Mouse (Mus musculus) stomach, embryonic 16.5 days (tissue): ENCODE measurements around the gene Rbm39. TPM values are rescaled to one million over a fixed set of nuclear protein-coding genes. Genes with fewer than 3 reads are reported as not detected.
A peak's percentile ranks its signal among the peaks of the same experiment; 100 is the strongest.

ENCODE experiments used
- ATAC-seq: fragments of 200-750 bp; cut with Nextera tagmentation; 2 replicates; pipeline ENCODE4 v1.8.0; 2017; ENCODE audit warnings: moderate number of reproducible peaks, moderate TSS enrichment; ENCODE audit not compliant: insufficient read depth, low FRiP score
- H3K27ac ChIP-seq: fragments of 300-500 bp; sonication (generic); 2 replicates; pipeline ENCODE4 v1.5.1; 2014; ENCODE audit warnings: low read length
- H3K27me3 ChIP-seq: fragments of 300-500 bp; sonication (generic); 2 replicates; pipeline ENCODE4 v1.6.1; 2014; ENCODE audit warnings: low read length, control low read depth, mixed read lengths; ENCODE audit not compliant: control insufficient read depth, insufficient read depth
- H3K36me3 ChIP-seq: fragments of 300-500 bp; sonication (generic); 2 replicates; pipeline ENCODE4 v1.6.1; 2014; ENCODE audit warnings: low read length; ENCODE audit not compliant: control insufficient read depth, insufficient read depth
- H3K4me1 ChIP-seq: fragments of 300-500 bp; sonication (generic); 2 replicates; pipeline ENCODE4 v1.6.1; 2014; ENCODE audit warnings: low read length, control low read depth, mixed read lengths; ENCODE audit not compliant: control insufficient read depth, insufficient read depth
- H3K4me2 ChIP-seq: fragments of 300-500 bp; sonication (generic); 2 replicates; pipeline ENCODE4 v1.6.1; 2014; ENCODE audit warnings: low read depth, low read length, mixed read lengths
- H3K4me3 ChIP-seq: fragments of 300-500 bp; sonication (generic); replicated peaks from 2 replicates; pipeline ENCODE4 v1.5.1; 2014; ENCODE audit warnings: mild to moderate bottlenecking, low read length
- H3K9ac ChIP-seq: fragments of 300-500 bp; sonication (generic); 2 replicates; pipeline ENCODE4 v1.6.1; 2014; ENCODE audit warnings: low read length
- H3K9me3 ChIP-seq: fragments of 300-500 bp; sonication (generic); replicated peaks from 2 replicates; pipeline ENCODE4 v1.6.1; 2016; ENCODE audit warnings: low read length, control low read depth; ENCODE audit not compliant: control insufficient read depth
- WGBS: fragments of 180-500 bp; shearing (Covaris S2); extraction: QIAGEN DNeasy Blood & Tissue Kit; methylation state at CpG from one replicate; pipeline ENCODE4 v1.1.7; 2014; 5-methylcytosine and 5-hydroxymethylcytosine counted together
- polyA plus RNA-seq: library from polyadenylated mRNA; unstranded; fragments of >200 nt; fragmentation: Nextera tagmentation; extraction: Ambion mirVana; gene quantifications from 2 replicates; pipeline ENCODE4 v1.2.1, GENCODE M21; 2015

Gene Rbm39
- polyA plus RNA-seq, 1 experiment from 2014 or later: 551 TPM

GRCm38 (mm10) chr2:156199944-156200343 is 19.9 kb upstream of the Rbm39 start:
- Histone ChIP-seq H3K4me1 (peaks cover 40% of the 10 kb centered on the region), H3K4me3 (no peak overlapping the region), H3K27ac (no peak overlapping the region; the same call in 1 of the 2 replicates), H3K9ac (no peak overlapping the region), H3K9me3 (no peaks in the 10 kb centered on the region), H3K27me3 (no peaks in the 10 kb centered on the region), H3K36me3 (no peaks in the 10 kb centered on the region), H3K4me2 (no peak overlapping the region)
- no peak for ATAC-seq
- WGBS: 58% methylated on average over 3 of the region's 3 CpGs

GRCm38 (mm10) chr2:156197129-156197911 is 17.3 kb upstream of the Rbm39 start:
- Histone ChIP-seq H3K4me2 (peak overlapping the region; percentile 85), H3K27me3 (no peaks in the 10 kb centered on the region), H3K27ac (peak overlapping the region; percentile 95), H3K9me3 (no peaks in the 10 kb centered on the region), H3K9ac (peak overlapping the region; percentile 91), H3K4me3 (peak overlapping the region; percentile 79), H3K4me1 (peaks cover 29% of the 10 kb centered on the region), H3K36me3 (no peaks in the 10 kb centered on the region)
- 3% methylated on average over 17 of the region's 17 CpGs for whole genome bisulfite sequencing
- ATAC-seq: no peak

DNA sequence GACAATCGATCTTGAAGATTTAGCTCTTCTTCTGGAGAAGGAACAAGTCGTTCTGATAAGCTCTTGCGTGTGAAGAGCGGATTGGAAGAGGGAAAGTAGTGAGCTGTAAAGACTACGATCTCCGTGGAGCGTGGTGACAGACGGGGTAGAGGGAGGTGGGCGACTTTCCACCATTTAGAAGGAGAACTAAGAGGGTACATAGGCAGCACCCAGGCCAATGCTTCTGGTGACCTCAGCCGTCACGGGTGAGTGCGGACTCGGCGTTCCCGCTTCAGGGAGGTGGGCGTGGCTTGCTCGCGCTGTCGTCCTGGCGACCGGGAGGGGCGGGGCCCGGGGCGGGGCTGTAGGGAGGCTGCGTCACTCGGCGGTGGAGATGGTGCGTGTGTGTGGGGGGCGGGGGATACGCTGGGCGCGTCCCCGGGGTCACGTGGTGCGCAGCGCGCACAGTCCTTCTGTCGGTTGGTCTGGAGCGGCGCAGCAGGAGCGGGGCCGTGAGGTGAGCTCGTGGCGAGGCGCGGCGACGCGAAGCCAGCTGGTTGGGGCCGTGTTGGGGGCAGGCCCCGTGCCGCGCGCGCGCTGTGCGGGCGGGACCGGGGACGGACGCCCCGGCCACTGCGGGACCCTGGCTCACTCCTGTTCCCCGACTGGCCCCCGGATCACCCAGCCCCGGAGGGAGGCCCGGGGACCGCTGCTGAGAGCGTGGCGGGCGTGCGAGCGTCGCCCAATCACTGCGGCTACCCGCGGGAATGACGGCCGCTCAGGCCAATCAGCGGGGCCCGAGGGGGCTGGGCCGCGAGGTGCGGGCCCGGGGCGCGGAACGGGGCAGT is 16.5 kb upstream of the Rbm39 start, which contains the start of gene Phf20:
TSS of gene Phf20 (plus strand) at position 165 of the 827 bp plus-strand sequence.
- under 1% methylated on average over 86 of the region's 88 CpGs for WGBS
- Histone ChIP-seq H3K4me2 (peak within 1 kb of the TSS; percentile 86), H3K27ac (peak within 1 kb of the TSS; percentile 95), H3K9me3 (no peaks in the 10 kb centered on the region), H3K9ac (peak within 1 kb of the TSS; percentile 91), H3K4me1 (peaks cover 29% of the 10 kb centered on the region), H3K4me3 (peak within 1 kb of the TSS; percentile 79), H3K27me3 (no peaks in the 10 kb centered on the region), H3K36me3 (no peaks in the 10 kb centered on the region)
- ATAC-seq: peak; percentile 99

- no peaks in the 10 kb centered on the region for H3K36me3 ChIP-seq
- peaks cover 23% of the 10 kb centered on the region for H3K4me1 ChIP-seq
- ATAC-seq: no peak
- no peak overlapping the region for H3K27ac ChIP-seq
- H3K27me3 ChIP-seq: no peaks in the 10 kb centered on the region
- no peak overlapping the region for H3K9ac ChIP-seq
- H3K4me3 ChIP-seq: no peak overlapping the region
- no peak overlapping the region for H3K4me2 ChIP-seq
- no peaks in the 10 kb centered on the region for H3K9me3 ChIP-seq
Observed at GRCm38 (mm10) chr2:156194571-156194970, 14.5 kb upstream of the Rbm39 start.

- WGBS: 81% methylated on average over 3 of the region's 3 CpGs
- H3K9me3 ChIP-seq: no peaks in the 10 kb centered on the region
- H3K4me3 ChIP-seq: no peak overlapping the region
- peaks cover 15% of the 10 kb centered on the region for H3K4me1 ChIP-seq
- H3K27ac ChIP-seq: no peak overlapping the region
- ATAC-seq: no peak
- H3K9ac ChIP-seq: no peak overlapping the region
- H3K36me3 ChIP-seq: no peaks in the 10 kb centered on the region
- no peaks in the 10 kb centered on the region for H3K27me3 ChIP-seq
- no peak overlapping the region for H3K4me2 ChIP-seq
Observed at GRCm38 (mm10) chr2:156193066-156193862, 13.2 kb upstream of the Rbm39 start.

GRCm38 (mm10) chr2:156192068-156192467 is 12.0 kb upstream of the Rbm39 start:
- ATAC-seq: no peak
- no peak overlapping the region for H3K27ac ChIP-seq
- no peaks in the 10 kb centered on the region for H3K36me3 ChIP-seq
- no peaks in the 10 kb centered on the region for H3K9me3 ChIP-seq
- peaks cover 6% of the 10 kb centered on the region for H3K4me1 ChIP-seq
- WGBS: 72% methylated on average over 2 of the region's 2 CpGs
- no peak overlapping the region for H3K9ac ChIP-seq
- H3K27me3 ChIP-seq: no peaks in the 10 kb centered on the region
- no peak overlapping the region for H3K4me3 ChIP-seq
- no peak overlapping the region for H3K4me2 ChIP-seq

DNA sequence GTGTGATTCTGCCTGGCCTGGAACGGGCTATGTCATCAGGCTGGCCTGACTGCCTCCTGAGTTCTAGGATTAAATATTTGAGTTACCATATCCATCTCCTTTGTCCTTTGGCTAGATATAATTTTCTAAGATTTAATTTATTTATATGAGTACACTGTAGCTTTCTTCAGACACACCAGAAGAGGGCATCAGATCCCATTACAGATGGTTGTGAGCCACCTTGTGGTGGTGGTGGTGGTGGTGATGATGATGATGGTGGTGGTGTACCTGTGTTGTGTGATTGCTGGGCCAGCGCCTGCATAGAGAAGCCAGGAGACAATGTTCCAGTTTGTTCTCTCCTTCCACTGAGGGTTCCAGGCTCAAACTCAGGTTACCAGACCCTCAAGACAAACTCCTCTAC is 11.5 kb upstream of the Rbm39 start:
- no peak for ATAC-seq
- 93% methylated on average over 2 of the region's 2 CpGs for WGBS
- Histone ChIP-seq H3K4me3 (no peak overlapping the region), H3K9ac (no peak overlapping the region), H3K27me3 (no peaks in the 10 kb centered on the region), H3K27ac (no peak overlapping the region), H3K9me3 (no peaks in the 10 kb centered on the region), H3K4me2 (no peak overlapping the region), H3K4me1 (peaks cover 6% of the 10 kb centered on the region), H3K36me3 (no peaks in the 10 kb centered on the region)

- no peak overlapping the region for H3K4me3 ChIP-seq
- no peak overlapping the region for H3K9ac ChIP-seq
- no peak for ATAC-seq
- no peak overlapping the region for H3K4me2 ChIP-seq
- H3K4me1 ChIP-seq: no peaks in the 10 kb centered on the region
- no peak overlapping the region for H3K27ac ChIP-seq
- no peaks in the 10 kb centered on the region for H3K27me3 ChIP-seq
- no peaks in the 10 kb centered on the region for H3K9me3 ChIP-seq
- 76% methylated on average over 14 of the region's 14 CpGs for WGBS
- H3K36me3 ChIP-seq: no peaks in the 10 kb centered on the region
Observed at GRCm38 (mm10) chr2:156190004-156190896, 10.2 kb upstream of the Rbm39 start.
